Mouse (Mus musculus) MEL (cell line): Measurements from ENCODE around the gene Slamf7.

Source experiments
- JUND ChIP-seq: IDR thresholded peaks from 2 replicates; pipeline ENCODE4 v1.6.1; 2011; ENCODE audit warnings: low read depth, mild to moderate bottlenecking, improper control_type of control experiment, low read length
- POLR2A ChIP-seq, 2 experiments: IDR thresholded peaks; 2 replicates each; pipeline ENCODE4 v1.6.1; 2011 to 2012; ENCODE audit warnings: low read length in 2 of 2, mild to moderate bottlenecking in 2 of 2, control low read depth in 1 of 2, improper control_type of control experiment in 1 of 2, low read depth in 1 of 2, moderate library complexity in 1 of 2; ENCODE audit not compliant: control insufficient read depth in 1 of 2, insufficient read depth in 1 of 2, poor library complexity in 1 of 2
- RCOR1 ChIP-seq: IDR thresholded peaks from 2 replicates; pipeline ENCODE4 v1.6.1; 2012; ENCODE audit warnings: low read depth, mild to moderate bottlenecking, inconsistent platforms, low read length, improper control_type of control experiment

DNA sequence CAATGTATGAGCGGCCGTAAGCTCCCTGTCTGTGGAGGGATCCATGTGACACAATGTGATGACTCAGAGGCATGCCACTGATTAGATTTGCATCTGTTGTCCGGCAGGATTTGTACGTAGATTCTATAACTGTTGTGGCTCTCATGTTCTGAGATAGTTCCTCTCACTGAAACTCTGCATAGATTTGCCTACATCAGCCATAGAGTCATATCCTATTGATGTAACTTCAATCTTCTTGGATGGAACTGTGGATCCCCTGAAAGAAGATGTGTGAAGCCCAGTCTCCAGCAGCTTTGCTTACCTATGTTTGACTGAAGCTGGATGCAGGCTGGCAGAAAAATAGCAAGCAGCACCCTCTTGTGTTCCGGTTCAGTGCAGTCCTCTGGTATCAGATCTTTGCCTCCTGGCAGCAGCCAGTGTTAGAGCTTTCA lies 5.7 kb upstream of the Slamf7 start:
- no peak for TF ChIP-seq POLR2A (IDR thresholded peaks at IDR 0.05; ENCODE audit: control insufficient read depth in 1 of 2, insufficient read depth in 1 of 2, low read depth in 1 of 2, low read length in 2 of 2, poor library complexity in 1 of 2)
- TF ChIP-seq JUND, result peak; percentile 65; the same call in 1 of the 2 replicates
- peak; percentile 79; the same call in 1 of the 2 replicates for TF ChIP-seq RCOR1
